In the genomic region with DNA sequence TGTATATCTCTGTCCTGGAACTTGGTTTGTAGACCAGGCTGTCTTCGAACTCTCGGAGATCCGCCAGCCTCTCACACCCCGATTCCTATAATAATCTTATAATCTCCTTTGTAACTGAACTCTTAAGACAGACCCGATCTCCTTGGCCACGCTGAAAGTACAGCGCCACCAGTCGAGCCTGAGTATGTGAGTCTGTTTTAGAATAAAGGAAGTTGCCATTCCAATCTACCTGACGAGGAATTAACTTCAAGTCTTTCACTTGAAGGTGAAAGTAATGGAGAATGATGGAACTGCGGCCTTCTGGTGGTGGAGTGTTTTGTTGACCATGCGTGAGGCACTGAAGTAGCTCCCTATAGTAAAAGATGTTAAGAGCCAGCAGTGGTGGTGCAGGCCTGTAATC, we compare ENCODE assay signal across 8 mouse cellular contexts. TPM values are rescaled to one million over a fixed set of nuclear protein-coding genes. Genes with fewer than 3 reads are reported as not detected.
DNase-seq lines count a peak whose midpoint lies in the region; ATAC-seq and TF ChIP-seq lines count a peak whose summit lies in the region.

No protein-coding gene starts in this region.

- H3K4me3 ChIP-seq in C2C12 (ENCODE audit: insufficient read depth, poor library complexity, severe bottlenecking), result peak overlapping the region; percentile 93
- H3K4me3 ChIP-seq in forebrain, embryonic 11.5 days (ENCODE audit: low read depth, low read length), result peak overlapping the region; percentile 78
- H3K4me3 ChIP-seq in kidney, embryonic 14.5 days (ENCODE audit: low read length), result peak overlapping the region; percentile 84
- H3K4me3 ChIP-seq in midbrain, postnatal 0 days (ENCODE audit: low read depth, low read length), result peak overlapping the region; percentile 94

- peak overlapping the region; percentile 86 for H3K9ac ChIP-seq in forebrain, embryonic 11.5 days (ENCODE audit: low read length)
- peak overlapping the region; percentile 82; the same call in 1 of the 2 replicates for H3K9ac ChIP-seq in kidney, embryonic 14.5 days (ENCODE audit: low read depth, low read length)
- H3K9ac ChIP-seq in midbrain, postnatal 0 days (replicated peaks; ENCODE audit: low read length, poor library complexity, severe bottlenecking), result no peak overlapping the region

- peak overlapping the region; percentile 87 for H3K4me2 ChIP-seq in forebrain, embryonic 11.5 days (ENCODE audit: low read depth, low read length, severe bottlenecking)
- H3K4me2 ChIP-seq in kidney, embryonic 14.5 days (replicated peaks; ENCODE audit: low read depth, low read length), result peak overlapping the region; percentile 44
- peak overlapping the region; percentile 89 for H3K4me2 ChIP-seq in midbrain, postnatal 0 days (ENCODE audit: low read depth, low read length, poor library complexity, severe bottlenecking)

- ATAC-seq in forebrain, embryonic 11.5 days (replicated peaks; ENCODE audit: low FRiP score), result no peak
- no peak for ATAC-seq in kidney, embryonic 14.5 days (ENCODE audit: low FRiP score, low TSS enrichment)
- no peak for ATAC-seq in midbrain, postnatal 0 days (ENCODE audit: low FRiP score)

- peak; percentile 42 for DNase-seq in ES-CJ7 (ENCODE audit: low read depth, low spot score)
- DNase-seq in forebrain, embryonic 11.5 days (ENCODE audit: low spot score), result no peak
- DNase-seq in midbrain, postnatal 0 days (ENCODE audit: low spot score), result no peak
- no peak for DNase-seq in urinary bladder, postnatal 36 days (ENCODE audit: low spot score in 2 of 2)
- DNase-seq in thymus, postnatal 36 days, result no peak
- no peak for DNase-seq in yolk sac, embryonic 10.5 days (ENCODE audit: low spot score)

- H3ac ChIP-seq in C2C12 (ENCODE audit: control insufficient read depth, insufficient read length, low read depth), result peak overlapping the region; percentile 42

- H3K79me2 ChIP-seq in C2C12 (ENCODE audit: control insufficient read depth, insufficient read depth), result peaks cover 28% of the 10 kb centered on the region

- H3K79me3 ChIP-seq in C2C12 (ENCODE audit: low read depth), result peaks cover 23% of the 10 kb centered on the region

- no peak overlapping the region; the same call in 1 of the 2 replicates for H3K27ac ChIP-seq in forebrain, embryonic 11.5 days (ENCODE audit: low read depth, low read length)
- H3K27ac ChIP-seq in kidney, embryonic 14.5 days (ENCODE audit: low read depth, low read length), result no peak overlapping the region
- no peak overlapping the region for H3K27ac ChIP-seq in midbrain, postnatal 0 days (ENCODE audit: low read depth, low read length)

- H3K36me3 ChIP-seq in C2C12 (ENCODE audit: control insufficient read depth, insufficient read depth), result peaks cover 25% of the 10 kb centered on the region
- H3K36me3 ChIP-seq in forebrain, embryonic 11.5 days (ENCODE audit: control insufficient read depth, insufficient read depth, low read length), result peaks cover 18% of the 10 kb centered on the region; the same call in 1 of the 2 replicates
- peaks cover 24% of the 10 kb centered on the region for H3K36me3 ChIP-seq in kidney, embryonic 14.5 days (ENCODE audit: control insufficient read depth, insufficient read depth, low read length)
- peaks cover 9% of the 10 kb centered on the region for H3K36me3 ChIP-seq in midbrain, postnatal 0 days (ENCODE audit: insufficient read depth, low read length)

- H3K9me3 ChIP-seq in forebrain, embryonic 11.5 days (ENCODE audit: control insufficient read depth, low read length), result no peaks in the 10 kb centered on the region
- no peaks in the 10 kb centered on the region; the same call in 1 of the 2 replicates for H3K9me3 ChIP-seq in kidney, embryonic 14.5 days (ENCODE audit: control insufficient read depth, low read length)
- H3K9me3 ChIP-seq in midbrain, postnatal 0 days (ENCODE audit: low read length), result no peaks in the 10 kb centered on the region

- H3K4me1 ChIP-seq in forebrain, embryonic 11.5 days (replicated peaks; ENCODE audit: control insufficient read depth, insufficient read depth, low read length), result 0 out of 2 replicates have a peak, but pooled peaks cover 2% of the 10 kb centered on the region
- H3K4me1 ChIP-seq in kidney, embryonic 14.5 days (ENCODE audit: control insufficient read depth, insufficient read depth, low read length), result peaks cover 5% of the 10 kb centered on the region; the same call in 1 of the 2 replicates
- H3K4me1 ChIP-seq in midbrain, postnatal 0 days (ENCODE audit: insufficient read depth, low read length), result peaks cover 3% of the 10 kb centered on the region; the same call in 1 of the 2 replicates

- WGBS in forebrain, embryonic 11.5 days, result 27% methylated on average over 11 of the region's 11 CpGs
- 34% methylated on average over 11 of the region's 11 CpGs for WGBS in kidney, embryonic 14.5 days
- 19% methylated on average over 11 of the region's 11 CpGs for WGBS in midbrain, postnatal 0 days

- no peaks in the 10 kb centered on the region for H3K27me3 ChIP-seq in C2C12 (ENCODE audit: control insufficient read depth, insufficient read depth, insufficient read length)
- H3K27me3 ChIP-seq in forebrain, embryonic 11.5 days (ENCODE audit: control insufficient read depth, insufficient read depth, low read length), result no peaks in the 10 kb centered on the region
- H3K27me3 ChIP-seq in kidney, embryonic 14.5 days (ENCODE audit: control insufficient read depth, insufficient read depth, low read length), result no peaks in the 10 kb centered on the region
- no peaks in the 10 kb centered on the region for H3K27me3 ChIP-seq in midbrain, postnatal 0 days (ENCODE audit: insufficient read depth, low read length)

- TF ChIP-seq CTCF in C2C12 (IDR thresholded peaks at IDR 0.05; ENCODE audit: control insufficient read depth, insufficient read depth, insufficient read length), result no peak
- peak; percentile 28 for TF ChIP-seq CTCF in midbrain, postnatal 0 days (IDR thresholded peaks at IDR 0.05)

TF ChIP-seq in C2C12, 6 proteins besides CTCF, POLR2A, EP300 and RAD21:
- no peak for TF ChIP-seq USF1 (IDR thresholded peaks at IDR 0.05; ENCODE audit: low read depth)
- TF ChIP-seq FOSL1 (IDR thresholded peaks at IDR 0.05; ENCODE audit: insufficient read depth, low read length, poor library complexity, severe bottlenecking), result no peak

RNA-seq across cellular contexts. Expression of a gene that starts 0.8 kb away (rescaled TPM):
- 53.5 TPM for polyA plus RNA-seq in C2C12 (2012; fragmentation: generic; extraction: Trizol)
- 66.8 and 81.3 TPM in 2 replicates for polyA plus RNA-seq in forebrain, embryonic 11.5 days (2014; fragmentation: Nextera tagmentation; extraction: Ambion mirVana)
- polyA plus RNA-seq in kidney, embryonic 14.5 days (2014; fragmentation: Nextera tagmentation; extraction: Ambion mirVana), result 57.5 and 64.5 TPM in 2 replicates
- 7.9 and 24.0 TPM in 2 replicates for total RNA-seq in midbrain, postnatal 0 days (2014; rRNA removed)
- 64.9 and 68.9 TPM in 2 replicates for polyA plus RNA-seq in midbrain, postnatal 0 days (2015; fragmentation: Nextera tagmentation; extraction: Ambion mirVana)

RNA-seq across cellular contexts. Expression of a gene that starts 29.0 kb away (rescaled TPM):
- polyA plus RNA-seq in C2C12 (2012; fragmentation: generic; extraction: Trizol), result 37.8 TPM
- polyA plus RNA-seq in forebrain, embryonic 11.5 days (2014; fragmentation: Nextera tagmentation; extraction: Ambion mirVana), result 8.4 and 9.3 TPM in 2 replicates
- polyA plus RNA-seq in kidney, embryonic 14.5 days (2014; fragmentation: Nextera tagmentation; extraction: Ambion mirVana), result 5.6 and 6.6 TPM in 2 replicates
- 108 and 136 TPM in 2 replicates for total RNA-seq in midbrain, postnatal 0 days (2014; rRNA removed)
- polyA plus RNA-seq in midbrain, postnatal 0 days (2015; fragmentation: Nextera tagmentation; extraction: Ambion mirVana), result 68.8 and 70.8 TPM in 2 replicates

RNA-seq across cellular contexts. Expression of a gene that starts 46.8 kb away (rescaled TPM):
- polyA plus RNA-seq in C2C12 (2012; fragmentation: generic; extraction: Trizol), result 9.6 TPM
- 17.1 TPM in 2 replicates for polyA plus RNA-seq in forebrain, embryonic 11.5 days (2014; fragmentation: Nextera tagmentation; extraction: Ambion mirVana)
- 5.0 and 5.4 TPM in 2 replicates for polyA plus RNA-seq in kidney, embryonic 14.5 days (2014; fragmentation: Nextera tagmentation; extraction: Ambion mirVana)
- 51.2 and 58.0 TPM in 2 replicates for total RNA-seq in midbrain, postnatal 0 days (2014; rRNA removed)
- 20.9 and 21.6 TPM in 2 replicates for polyA plus RNA-seq in midbrain, postnatal 0 days (2015; fragmentation: Nextera tagmentation; extraction: Ambion mirVana)
